Mouse (Mus musculus): Measurements from ENCODE around the gene Stat5b.

Stat5b gene

DNA sequence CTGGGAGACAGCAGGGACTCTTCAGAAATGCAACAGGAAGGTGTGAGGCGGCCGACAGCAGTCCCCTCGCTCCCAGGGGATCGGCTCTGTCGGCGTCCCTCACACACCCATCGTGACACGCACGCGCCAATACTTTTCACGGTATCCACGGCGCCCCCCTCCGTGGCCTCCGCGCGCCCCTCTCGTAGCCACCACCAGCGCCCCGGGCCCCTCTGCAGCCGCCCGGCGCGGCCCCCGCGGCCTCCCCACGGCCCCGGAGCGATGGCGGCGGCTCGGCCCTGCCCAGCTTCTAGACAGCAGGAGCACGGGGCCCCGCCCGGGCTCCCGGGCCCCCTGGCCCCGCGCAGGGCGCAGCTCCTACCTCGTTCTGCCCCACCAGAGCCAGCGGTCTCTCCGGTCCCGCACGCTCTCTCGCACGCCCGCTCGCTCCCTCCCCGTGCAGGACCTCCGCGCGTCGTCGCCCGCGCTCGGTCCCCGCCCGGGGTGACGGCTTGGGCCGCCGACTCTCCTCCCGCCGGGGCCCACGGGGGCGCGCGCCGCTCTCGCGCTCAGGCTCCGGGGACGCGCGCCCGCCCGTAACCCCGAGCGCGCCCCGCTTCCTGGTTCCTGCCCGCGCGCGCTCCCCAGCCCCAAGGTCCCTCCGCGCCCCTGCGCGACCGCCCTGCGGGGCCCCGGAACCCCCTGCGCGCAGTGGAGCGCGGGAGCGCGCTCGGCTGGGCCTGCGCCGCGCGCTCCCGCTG is at the start of gene Stat5b:
TSS of gene Stat5b (minus strand) at position 687 of the 740 bp plus-strand sequence.
- DNase-seq (ENCODE audit: low read depth) = peak; percentile 57

DNA sequence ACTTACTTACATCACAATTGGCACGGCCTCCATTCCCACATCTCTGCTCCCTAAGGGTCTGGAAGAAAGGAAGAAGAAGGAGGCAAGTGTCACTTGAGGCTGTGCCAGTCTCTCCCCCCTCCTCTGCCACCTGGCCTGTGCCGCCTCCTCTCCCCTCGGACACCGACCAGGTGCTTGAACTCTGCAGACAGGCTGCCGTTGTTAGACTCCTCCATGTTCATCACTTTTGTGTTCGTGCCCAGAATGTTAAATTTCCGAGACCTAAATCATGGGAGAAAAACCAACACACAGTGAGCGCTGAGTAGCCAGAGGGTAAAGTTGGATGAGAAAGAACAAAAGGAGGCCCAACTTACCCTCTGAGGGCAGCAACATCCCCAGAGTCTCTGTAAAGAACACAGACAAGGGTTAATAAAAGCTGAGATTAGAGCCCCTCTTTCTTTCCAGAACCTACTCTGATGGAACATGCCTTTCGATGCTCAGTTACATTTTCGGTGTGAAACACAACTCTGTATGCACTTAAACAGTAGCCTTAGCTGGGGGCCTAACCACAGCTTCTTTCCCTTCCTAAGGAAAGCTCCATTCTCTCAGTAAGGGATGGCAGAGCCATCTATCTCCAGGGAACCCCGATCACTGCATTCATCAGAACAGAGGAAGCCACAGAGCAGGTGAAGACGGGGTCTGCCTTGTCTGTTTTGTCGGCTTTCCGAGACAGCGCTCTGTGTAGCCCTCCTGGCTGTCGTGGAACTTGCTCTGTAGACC is 48.1 kb upstream of the Stat5b start:
- DNase-seq (ENCODE audit: low read depth) = no peak

DNA sequence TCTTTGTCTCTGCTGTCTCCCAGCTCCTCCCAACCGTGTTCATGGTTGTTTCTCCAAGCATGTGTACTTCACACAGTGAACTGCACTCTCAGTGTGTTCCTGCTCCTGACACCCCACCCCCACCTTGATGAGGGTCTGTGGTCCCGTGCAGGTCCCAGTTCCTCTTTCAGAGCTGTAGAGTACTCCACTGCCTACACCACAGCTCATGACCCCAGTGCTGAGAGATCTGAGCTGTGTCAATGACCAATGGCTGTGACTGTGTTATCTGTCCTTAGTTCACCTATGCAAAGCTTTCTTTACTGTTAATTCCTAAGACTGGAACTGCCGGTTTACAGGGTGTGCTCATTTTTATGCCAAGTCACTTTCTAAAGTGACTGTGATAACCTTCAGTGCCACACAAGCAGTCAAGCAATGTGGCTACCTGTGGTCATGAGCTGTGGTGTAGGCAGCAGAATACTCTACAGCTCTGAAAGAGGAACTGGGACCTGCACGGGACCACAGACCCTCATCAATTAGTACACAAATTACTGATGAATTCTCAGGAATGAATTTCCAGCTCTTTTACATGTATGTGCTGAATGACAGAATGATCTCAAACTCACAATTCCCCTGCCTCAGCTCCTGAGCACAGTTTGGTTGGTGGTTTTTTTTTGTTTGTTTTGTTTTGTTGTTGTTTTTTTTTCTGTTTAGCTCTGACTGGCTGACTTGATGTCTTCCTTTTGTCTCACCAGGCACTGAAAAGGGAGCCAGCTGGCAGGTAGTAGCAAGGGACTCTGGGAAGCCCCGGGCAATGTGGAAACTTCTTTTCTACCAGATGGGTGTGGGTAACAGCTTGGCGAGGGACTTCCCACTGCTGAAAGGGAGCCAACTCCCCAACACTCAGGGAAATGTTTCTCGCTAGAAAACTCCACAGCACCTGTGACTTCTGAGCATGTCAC is 47.0 kb upstream of the Stat5b start:
- no peak for DNase-seq (ENCODE audit: low read depth)

DNA sequence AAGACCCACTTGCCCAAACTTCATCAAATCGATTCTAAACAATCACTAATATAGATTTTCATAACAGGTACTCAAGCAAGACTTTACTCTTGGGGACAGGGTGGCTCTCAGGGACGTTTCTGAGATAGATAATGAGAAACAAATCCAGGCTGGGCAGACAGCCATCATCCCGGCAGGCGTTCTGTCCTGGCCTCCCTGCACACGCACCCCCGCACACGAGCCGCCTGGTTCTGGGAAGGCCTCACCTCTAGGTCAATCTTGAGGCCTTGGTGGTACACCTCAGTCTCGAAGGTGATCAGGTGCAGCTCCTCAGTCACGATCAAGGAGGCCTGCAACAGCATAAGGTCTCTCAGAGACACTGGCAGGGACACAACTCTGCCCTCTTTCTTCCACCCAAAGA is 45.6 kb upstream of the Stat5b start:
- DNase-seq (ENCODE audit: low read depth) = no peak

DNA sequence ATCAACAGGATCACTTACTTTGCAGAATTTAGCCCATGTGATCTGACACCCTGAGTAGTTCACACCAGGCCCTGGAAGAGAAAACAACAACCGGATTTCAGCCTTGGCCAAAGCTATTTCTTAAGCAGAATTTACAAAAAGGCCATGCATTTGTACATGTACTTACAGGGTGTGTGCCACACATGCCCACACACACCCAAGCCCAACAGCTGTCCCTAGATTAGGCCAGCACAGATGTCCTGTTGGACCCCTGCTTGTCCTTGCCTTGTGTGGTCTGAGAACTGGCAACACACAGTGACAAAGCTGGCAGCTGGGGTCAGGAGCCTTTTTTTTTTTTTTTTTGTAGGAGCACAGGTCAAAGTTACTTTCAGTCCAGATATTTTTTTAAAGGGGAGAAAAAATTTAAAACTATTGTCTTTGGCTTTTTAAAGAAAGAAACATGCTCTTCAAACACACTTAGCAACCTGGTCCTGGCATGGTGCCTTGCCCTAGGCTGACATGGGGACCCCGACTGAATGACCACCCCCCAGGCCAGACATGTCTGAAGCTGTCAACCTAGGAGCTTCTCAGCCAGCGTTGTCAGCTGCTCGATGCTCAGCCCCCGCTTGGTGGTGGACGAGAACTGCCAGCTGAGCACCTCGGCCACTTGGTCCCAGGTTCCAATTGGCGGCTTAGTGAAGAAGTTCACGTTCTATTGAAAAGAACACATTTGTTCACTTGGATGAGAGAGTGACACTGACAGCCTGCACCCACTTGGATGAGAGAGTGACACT is 43.8 kb upstream of the Stat5b start:
- no peak for DNase-seq (ENCODE audit: low read depth)

DNA sequence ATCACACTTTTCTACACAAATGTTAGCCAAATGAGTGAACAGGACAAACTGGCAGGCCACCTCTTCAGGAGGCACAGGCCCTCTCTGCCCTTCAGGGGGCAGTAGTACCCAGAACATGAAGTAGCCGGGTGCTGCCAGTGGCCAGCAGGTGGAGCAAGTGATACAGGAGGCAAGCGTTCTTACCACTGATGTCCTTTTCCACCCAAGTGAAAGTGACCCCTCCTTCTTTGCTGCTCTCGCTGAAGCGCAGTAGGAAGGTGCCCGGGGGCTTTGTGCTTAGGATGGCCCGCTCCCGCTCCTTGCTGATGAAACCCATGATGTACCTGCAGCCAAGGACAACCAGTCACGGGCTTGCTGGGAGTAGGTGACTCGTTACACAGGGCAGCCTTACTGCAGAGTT is 43.0 kb upstream of the Stat5b start:
- peak; percentile 94 for DNase-seq (ENCODE audit: low read depth)

DNA sequence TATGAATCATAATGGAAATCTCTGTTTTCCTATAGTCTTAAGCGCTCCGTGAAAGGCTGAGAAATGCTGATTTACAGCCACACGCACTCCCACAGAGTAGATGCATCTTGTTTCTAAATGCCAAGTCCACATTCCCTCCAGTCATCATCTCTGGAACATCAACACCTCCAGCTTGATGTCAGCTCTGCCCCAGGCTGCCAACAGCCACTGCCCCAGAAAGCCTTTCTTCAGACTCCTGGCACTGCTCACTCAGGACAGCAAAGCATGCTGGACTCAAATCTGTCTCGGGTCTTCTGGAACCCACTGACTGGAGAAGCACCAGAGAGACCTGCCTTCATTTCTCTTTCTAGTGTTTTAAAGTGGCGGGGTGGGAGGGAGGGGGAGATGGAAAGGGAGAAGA is 41.9 kb upstream of the Stat5b start:
- no peak for DNase-seq (ENCODE audit: low read depth)

DNA sequence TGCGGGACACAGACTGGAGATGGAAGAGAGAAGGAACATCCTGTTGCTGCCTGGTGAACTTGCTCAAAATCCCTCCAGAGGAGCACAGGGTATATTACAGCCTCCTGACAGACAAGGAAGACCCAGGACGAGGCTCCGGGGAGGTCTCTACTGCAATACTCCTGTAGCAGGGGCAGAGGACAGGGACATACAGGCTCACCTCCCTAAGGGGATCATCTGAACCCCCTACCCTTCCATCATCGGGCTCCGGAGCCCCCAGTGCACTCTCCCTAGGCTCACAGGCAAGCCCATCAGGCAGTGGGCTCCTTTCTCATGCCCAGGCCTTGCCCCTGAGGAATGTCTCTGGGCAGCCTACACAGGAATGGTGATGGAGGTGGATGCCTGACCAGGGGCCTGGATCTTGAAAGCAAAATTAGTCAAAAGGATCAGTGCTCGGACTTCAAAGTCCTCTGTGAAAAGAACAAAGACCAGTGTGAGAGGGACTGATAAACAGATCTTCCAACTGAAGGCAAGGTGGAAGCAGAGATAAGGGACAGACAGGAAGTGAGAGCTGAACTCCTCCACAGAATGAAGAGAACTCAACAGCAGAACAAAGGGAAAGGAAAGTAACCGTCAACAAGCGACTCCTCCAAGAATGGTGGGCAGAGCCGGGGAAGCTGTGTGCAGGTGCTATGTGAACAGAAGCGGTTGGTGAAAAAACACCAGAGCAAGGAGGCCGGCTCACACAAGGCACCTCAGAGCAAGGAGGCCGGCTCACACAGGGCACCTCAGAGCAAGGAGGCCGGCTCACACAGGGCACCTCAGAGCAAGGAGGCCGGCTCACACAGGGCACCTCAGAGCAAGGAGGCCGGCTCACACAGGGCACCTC is 41.0 kb upstream of the Stat5b start:
- DNase-seq (ENCODE audit: low read depth) = peak; percentile 85

DNA sequence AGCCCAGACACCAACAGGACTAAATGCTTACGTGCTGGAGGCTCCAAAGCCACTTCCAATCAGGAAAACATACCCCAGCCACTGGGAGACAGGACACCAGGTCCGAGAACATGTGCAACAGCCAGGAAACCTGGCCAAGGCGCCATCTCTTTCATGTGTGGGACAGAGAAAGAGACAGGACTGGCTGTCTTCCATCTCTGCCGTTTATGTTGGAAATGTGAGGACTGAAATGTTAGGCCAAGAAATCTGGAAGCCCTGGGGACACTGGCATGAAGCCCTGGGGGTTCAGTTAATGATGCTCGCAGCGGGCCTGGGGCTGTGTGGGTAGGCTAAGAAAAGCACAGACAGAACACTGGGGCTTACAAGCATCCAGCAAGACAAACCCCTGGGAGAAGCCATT is 40.0 kb upstream of the Stat5b start:
- no peak for DNase-seq (ENCODE audit: low read depth)

DNA sequence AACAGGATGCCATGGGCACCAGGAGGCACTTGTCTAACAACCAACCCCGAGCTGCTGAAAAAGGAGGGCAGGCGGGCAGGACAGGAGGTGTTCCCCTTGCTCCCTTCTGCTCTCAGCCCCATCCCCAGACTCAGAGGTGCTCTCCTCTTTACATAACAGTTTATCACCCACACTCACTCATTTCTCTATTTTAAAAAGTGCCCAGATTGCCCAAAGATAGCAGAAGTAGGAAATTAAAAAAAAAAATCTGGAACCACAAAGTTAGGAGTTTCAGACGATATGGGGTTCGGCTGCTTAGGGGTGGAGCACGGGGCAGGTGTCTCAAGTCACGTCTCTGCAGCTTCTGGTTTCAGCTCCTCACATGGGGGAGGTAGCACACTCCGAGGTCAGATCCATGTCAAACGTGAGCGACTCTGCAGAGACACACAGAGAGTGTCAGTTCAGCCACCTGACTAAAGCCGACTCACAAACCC is 37.9 kb upstream of the Stat5b start:
- DNase-seq (ENCODE audit: low read depth) = no peak

DNA sequence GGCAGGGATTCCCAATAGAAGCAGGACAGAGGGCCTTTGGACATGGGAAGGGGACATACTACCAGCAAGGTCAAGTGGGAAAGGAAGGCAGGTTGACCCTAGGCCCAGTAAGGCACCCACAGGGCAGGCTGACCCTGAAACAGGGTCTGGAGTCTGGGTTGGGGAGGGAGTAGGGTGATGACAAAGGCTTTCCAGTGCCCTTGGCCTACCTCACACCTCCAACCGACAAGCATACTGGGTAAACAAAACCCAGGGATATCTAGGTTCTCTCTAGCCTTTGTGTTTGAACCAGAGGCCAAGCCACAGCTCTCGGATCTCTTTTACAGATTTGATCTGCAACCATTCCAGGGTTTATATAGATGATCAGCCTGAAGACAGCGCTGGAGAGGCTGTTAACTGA is 37.2 kb upstream of the Stat5b start:
- no peak for DNase-seq (ENCODE audit: low read depth)

DNA sequence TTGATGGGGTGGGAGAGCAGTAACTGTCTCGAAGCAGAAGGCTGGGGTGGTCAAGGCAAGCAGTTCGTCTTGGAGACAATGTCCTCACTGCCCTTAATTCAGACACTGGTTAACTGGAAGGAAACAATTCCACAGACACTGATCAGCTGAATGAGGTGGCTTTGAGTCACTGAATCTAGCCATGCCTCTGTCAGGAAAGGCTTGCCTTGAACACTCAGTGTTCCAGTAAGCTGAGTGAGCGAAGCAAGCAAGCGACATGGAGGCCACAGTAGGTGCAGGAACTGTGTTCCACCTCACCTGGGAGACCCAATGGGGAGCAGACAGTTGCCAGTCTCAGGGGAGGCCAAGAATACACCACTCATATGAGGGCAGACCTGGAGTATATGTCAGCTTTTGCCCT is 36.7 kb upstream of the Stat5b start:
- no peak for DNase-seq (ENCODE audit: low read depth)

DNA sequence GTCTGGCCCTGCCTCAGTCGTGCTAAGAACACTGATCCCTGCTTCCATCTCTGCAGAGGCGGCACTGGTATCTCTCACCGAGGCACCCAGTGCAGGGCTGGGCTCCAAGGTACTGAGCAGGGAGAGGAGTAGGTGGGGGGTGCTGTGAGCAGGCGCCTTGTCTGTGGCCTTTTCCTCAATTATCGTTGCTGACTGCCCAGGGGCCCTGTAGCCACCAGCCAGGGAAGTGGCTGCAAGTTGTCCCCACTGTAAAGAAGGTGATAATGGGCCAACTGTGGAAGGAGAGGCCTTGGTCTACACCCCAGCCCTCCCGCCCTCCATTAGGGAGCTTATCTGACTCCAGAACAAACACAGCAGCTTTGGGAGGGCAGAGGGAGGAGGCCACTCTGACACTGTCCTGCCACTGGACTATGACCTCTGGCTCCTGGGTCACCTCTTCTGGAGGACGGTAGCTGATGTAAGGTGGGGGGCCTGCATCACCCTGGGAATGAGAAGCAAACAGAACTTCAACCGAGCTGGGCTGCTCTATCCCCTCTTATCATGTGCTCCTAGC is 35.7 kb upstream of the Stat5b start:
- DNase-seq (ENCODE audit: low read depth) = peak; percentile 54

DNA sequence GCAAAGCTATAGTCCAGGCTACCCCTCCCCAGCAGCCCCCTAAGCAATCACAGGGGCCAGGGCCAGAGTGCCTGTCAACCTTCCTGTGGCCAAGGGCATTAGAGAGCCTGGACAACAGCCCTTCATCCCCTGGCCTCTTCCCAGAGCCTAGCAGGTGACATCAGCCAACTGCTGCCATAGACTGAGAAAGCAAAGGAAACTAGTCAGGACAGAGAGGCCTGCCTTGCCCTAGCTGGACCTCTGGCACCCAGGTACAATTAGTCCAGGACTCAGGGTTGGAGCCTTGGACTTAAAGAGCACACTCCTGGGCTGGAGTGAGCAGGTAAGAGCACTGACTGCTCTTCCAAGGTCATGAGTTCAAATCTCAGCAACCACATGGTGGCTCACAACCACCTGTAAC is 34.9 kb upstream of the Stat5b start:
- DNase-seq (ENCODE audit: low read depth) = no peak

DNA sequence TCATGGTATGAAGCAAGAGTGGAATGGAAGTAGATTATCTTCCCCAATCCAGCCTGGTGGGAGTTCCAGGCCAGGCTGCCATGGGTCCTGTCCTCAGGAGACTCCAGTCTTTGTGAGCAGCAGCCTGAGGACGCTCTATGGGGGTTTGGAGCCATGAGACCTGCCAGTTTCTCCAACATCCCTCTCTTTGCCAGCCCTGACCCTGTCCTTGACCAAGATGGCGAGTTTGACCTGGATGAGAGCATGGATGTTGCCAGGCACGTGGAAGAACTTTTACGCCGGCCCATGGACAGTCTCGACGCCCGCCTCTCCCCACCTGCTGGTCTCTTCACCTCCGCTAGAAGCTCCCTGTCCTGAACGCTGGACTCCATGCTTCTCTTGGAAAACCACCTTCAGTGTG is 33.1 kb upstream of the Stat5b start:
- DNase-seq (ENCODE audit: low read depth) = no peak

DNA sequence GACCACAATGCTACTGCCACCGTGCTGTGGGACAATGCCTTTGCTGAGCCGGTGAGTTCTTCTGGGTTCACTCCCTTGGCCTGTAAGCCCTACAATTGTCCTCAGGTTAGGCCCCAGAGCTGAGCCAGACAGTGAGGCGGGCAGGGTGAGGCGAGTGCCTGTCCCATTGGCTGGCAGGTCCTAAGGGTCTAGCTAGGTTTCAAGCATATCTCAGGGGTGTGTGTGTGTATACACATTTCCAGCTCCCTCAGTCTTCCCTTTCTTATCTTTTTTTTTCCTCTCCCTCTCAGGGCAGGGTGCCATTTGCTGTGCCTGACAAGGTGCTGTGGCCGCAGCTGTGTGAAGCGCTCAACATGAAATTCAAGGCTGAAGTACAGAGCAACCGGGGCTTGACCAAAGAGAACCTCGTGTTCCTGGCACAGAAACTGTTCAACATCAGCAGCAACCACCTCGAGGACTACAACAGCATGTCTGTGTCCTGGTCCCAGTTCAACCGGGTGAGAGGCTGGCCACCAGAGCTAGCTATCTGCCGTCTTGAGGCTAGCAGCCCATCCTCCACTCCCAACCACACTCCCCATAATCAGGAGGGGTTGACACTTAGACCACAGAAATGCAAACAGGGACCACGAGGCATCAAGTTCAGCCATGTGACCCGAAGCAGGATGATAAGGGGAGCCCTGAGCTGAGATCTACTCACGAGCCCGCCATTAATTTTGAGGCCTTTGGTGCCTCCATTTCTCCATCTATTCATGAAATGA is 29.0 kb upstream of the Stat5b start:
- DNase-seq (ENCODE audit: low read depth) = no peak

DNA sequence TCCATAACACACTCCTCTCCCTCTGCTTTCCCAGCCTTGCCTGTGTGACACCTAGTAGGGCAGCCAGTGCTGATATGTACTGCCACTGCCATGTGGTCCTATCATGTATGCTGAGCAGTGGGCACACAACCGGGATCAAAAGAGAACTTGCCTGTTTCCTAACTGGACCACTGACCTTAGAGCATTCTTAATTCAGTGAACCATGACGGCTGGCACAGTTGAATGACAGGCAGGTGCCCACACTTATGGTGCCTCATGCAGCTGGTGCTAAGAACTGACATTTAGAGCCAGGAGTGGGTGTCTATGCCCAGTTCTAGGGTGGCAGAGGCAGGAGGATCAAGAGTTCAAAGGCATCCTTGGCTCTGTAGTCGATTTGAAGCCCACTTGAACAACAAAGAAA is 25.2 kb upstream of the Stat5b start:
- DNase-seq (ENCODE audit: low read depth) = no peak

DNA sequence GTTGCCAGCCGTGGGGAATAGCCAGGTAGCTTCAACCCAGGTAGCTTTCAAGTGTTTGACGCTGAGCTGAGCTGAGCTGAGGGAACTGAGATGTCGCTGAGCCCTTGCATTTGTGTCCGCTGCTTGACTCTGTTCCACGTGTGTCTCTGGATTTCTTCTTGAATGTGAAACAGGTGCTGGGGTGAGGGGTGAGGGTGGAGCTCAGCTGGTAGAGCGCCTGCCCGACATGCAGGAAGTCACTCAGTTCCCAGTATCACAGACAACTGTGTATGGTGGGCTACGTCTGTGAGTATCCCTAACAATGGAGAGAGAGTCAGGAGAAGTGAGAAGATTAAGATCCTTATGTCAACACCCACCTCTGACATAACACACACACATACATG is 20.4 kb upstream of the Stat5b start:
- DNase-seq (ENCODE audit: low read depth) = no peak

DNA sequence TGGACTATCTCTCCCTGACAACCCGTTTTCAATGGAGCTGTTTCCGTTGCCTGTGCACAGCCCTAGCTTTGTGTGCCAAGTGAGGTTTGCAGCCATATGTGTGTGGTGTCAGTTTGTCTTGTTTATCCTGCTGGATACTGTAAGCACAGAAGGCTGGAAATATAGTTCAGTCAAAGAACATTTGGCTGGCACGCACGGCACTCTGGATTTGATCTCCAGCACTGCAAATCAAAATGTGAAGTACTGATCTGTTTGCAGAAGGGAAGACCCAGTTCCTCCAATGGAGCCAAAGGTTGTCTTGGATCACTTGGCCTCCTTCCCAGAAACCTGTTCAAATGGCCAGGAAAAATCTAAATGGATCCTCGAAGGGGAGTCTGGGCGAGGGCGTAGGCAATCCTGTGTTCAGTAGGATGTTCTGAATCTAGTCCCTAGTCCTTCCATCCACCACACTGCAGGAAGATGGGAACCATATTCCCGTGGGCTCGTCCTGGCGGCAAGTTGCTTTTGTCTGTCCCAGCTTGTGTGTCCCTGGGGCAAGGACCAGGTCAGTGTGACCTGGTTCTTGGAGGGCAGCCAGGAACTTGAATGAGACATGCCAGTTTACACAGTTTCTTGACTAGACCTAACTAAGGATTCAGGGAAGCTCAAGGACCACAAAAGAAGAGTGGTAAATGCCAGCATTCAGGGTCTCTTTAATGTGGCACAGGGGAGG is 19.9 kb upstream of the Stat5b start:
- DNase-seq (ENCODE audit: low read depth) = no peak
